Mouse (Mus musculus) E14TG2a.4 (cell line): Measurements from ENCODE around the gene Cldn11.

Source experiments
- CTCF ChIP-seq: conservative IDR thresholded peaks from 2 replicates; pipeline ENCODE4 v1.5.1; 2014; ENCODE audit warnings: low read length
- NANOG ChIP-seq: IDR thresholded peaks from 2 replicates; pipeline ENCODE4 v1.6.1; 2014; ENCODE audit warnings: borderline replicate concordance, low read length, mixed read lengths

DNA sequence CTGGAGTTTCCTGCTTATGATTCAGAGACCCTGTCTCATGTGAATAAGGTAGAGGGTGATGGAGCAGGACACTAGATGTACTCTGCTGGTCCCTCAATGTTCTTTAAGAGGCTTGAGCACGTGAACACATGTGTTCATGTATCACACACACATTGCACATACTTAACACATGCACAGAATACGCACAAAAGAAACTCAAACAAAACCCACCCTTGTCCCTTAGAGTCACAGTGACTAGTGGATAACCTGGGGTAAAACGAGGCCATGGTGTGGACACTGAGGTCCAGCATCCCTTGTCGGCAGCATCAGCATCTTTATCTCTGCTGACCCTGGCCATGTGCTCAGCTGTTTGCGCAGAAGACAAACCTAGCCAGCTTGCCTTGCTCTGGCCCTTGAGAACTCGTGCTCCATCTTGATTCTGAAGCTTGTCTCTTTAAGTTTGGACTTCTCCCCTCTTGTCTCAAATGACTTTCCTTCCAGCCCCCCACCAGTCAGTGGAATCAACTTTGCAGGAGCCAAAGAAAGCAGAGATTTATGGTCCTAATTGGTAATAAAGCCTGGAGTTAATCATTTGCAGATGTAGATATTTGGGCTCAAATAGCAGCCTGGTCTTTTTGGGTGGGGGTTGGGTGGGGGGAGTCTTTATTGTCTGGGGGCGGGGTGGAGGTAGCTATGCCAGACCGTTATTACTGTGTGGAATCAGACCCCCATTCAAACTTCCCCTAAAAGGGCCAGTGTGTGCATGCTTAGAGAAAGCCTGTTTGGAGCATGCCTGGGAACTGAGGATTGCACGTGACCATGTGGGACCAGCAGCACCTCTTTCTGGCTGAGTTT, 62.7 kb downstream of the Cldn11 start:
- TF ChIP-seq CTCF, result no peak
- no peak for TF ChIP-seq NANOG
